Mouse (Mus musculus) brain, embryonic 18.5 days (tissue): ENCODE data around the gene Gulp1.
A peak's percentile ranks its signal among the peaks of the same experiment; 100 is the strongest.

Experiments used
- DNase-seq: peaks from one replicate; pipeline ENCODE4 v3.0.0-alpha.2; 2012; ENCODE audit warnings: low read depth, low spot score

The Gulp1 gene

GRCm38 (mm10) chr1:44720785-44721410, 169.6 kb downstream of the Gulp1 start:
- DNase-seq: no peak

- DNase-seq: peak; percentile 28
Measured at GRCm38 (mm10) chr1:44741256-44741655, 189.9 kb downstream of the Gulp1 start.

GRCm38 (mm10) chr1:44745711-44746110, 194.4 kb downstream of the Gulp1 start:
- DNase-seq: no peak

- DNase-seq: no peak
Measured at GRCm38 (mm10) chr1:44750731-44751730, 199.7 kb downstream of the Gulp1 start.

- DNase-seq: no peak
Measured at GRCm38 (mm10) chr1:44778251-44778650, 226.9 kb downstream of the Gulp1 start.

- DNase-seq: no peak
Measured at GRCm38 (mm10) chr1:44803594-44804372, 252.5 kb downstream of the Gulp1 start.

GRCm38 (mm10) chr1:44806368-44806767, 255.1 kb downstream of the Gulp1 start:
- DNase-seq: no peak

DNA sequence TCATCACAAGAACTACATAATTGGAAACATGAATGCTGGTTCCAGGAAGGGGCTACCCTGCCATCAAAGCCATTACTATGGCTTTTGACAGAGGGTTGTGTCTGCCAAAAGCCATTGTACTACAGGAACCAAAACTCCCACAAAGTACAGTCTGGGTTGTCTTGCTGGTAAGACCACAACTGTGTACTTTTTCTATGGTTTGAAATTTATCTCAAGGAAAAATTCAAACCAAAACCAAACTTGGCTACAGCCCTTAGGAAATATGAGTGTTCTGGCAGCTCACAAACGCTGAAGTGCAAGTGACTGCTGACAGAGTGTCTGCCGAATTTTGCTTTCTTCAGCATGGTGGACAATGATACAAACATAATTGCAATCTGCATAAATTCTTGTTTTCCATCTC, 259.0 kb downstream of the Gulp1 start:
- no peak for DNase-seq

DNA sequence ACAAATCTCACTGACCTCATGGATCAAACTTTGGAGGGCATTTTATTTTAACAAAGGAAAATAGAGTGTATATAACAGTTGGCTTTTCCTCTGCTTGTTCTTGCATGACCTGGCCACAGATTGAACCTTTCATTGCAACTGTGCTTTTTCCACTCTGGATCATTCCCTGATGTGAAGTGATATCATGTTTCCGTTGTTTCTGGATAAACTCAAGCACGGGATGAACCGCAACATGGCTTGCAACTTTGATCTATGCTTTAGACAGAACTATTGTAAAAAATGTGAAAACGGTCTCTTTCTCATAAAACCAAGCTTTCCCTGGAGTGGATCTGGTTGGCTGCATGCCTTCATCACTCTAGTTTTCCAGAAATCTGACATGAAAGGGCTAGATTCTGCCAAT, 282.6 kb downstream of the Gulp1 start:
- no peak for DNase-seq
